Mouse (Mus musculus) gastrocnemius, postnatal 36 days (tissue): ENCODE measurements around the gene Chad. TPM values are rescaled to one million over a fixed set of nuclear protein-coding genes. Genes with fewer than 3 reads are reported as not detected.
A peak's percentile ranks its signal among the peaks of the same experiment; 100 is the strongest.

Experiments
- DNase-seq, 2 experiments: peaks; one replicate each; pipeline ENCODE4 v3.0.0; 2022
- intact Hi-C: fragments of 180-260 bp; cut with DNase I; formaldehyde crosslinking; loops from one replicate; pipeline ENCODE4 v1.15.1; 2025
- total RNA-seq, 2 experiments: library from RNA; stranded (reverse); gene quantifications; 2 replicates each; pipeline ENCODE4 v1.2.3; 2021

Chad gene
- total RNA-seq, 2 experiments from 2014 or later, result 14.7 to 16.3 TPM

- DNase-seq, result no peak
- intact Hi-C loops, result no loop called here
These were observed 1.5 kb upstream of the Chad start for GRCm38 (mm10) chr11:94563383-94563782.

GRCm38 (mm10) chr11:94563821-94564220, 1.0 kb upstream of the Chad start:
- intact Hi-C loops, result no loop called here
- DNase-seq, result no peak

GRCm38 (mm10) chr11:94565151-94565479, 268 bp downstream of the Chad start:
- DNase-seq, result no peak
- intact Hi-C loops, result no loop called here

- intact Hi-C loops, result no loop called here
- no peak for DNase-seq
These were observed 1.7 kb downstream of the Chad start for GRCm38 (mm10) chr11:94566534-94566933.

GRCm38 (mm10) chr11:94567326-94567725, 2.5 kb downstream of the Chad start:
- intact Hi-C loops, result no loop called here
- DNase-seq, result no peak

- intact Hi-C loops, result no loop called here
- no peak for DNase-seq
These were observed 5.8 kb downstream of the Chad start for GRCm38 (mm10) chr11:94570612-94571011.

- intact Hi-C loops, result no loop called here
- DNase-seq, result no peak
These were observed 7.0 kb downstream of the Chad start for GRCm38 (mm10) chr11:94571850-94572249.

- DNase-seq, result no peak
- intact Hi-C loops, result no loop called here
These were observed 9.7 kb downstream of the Chad start for GRCm38 (mm10) chr11:94574560-94574959.

- intact Hi-C loops, result no loop called here
- DNase-seq, result no peak
These were observed 10.2 kb downstream of the Chad start for GRCm38 (mm10) chr11:94575036-94575435.

GRCm38 (mm10) chr11:94576361-94576760, 11.5 kb downstream of the Chad start:
- intact Hi-C loops, result no loop called here
- no peak for DNase-seq

- no peak for DNase-seq
- intact Hi-C loops, result no loop called here
These were observed 15.4 kb downstream of the Chad start for GRCm38 (mm10) chr11:94580111-94580740.

GRCm38 (mm10) chr11:94585091-94585490, 20.2 kb downstream of the Chad start:
- intact Hi-C loops, result no loop called here
- no peak for DNase-seq

GRCm38 (mm10) chr11:94587511-94587910, 22.7 kb downstream of the Chad start:
- intact Hi-C loops, result no loop called here
- DNase-seq, result no peak

GRCm38 (mm10) chr11:94596311-94596852, 31.5 kb downstream of the Chad start:
- intact Hi-C loops, result no loop called here
- no peak for DNase-seq

GRCm38 (mm10) chr11:94597319-94597718, 32.5 kb downstream of the Chad start:
- intact Hi-C loops, result no loop called here
- no peak for DNase-seq

GRCm38 (mm10) chr11:94598437-94599120, 33.7 kb downstream of the Chad start:
- intact Hi-C loops, result no loop called here

GRCm38 (mm10) chr11:94600447-94600846, 35.6 kb downstream of the Chad start:
- DNase-seq, result no peak
- intact Hi-C loops, result no loop called here

More at GRCm38 (mm10) chr11:94598437-94599120, 33.7 kb downstream of the Chad start:
- no peak for DNase-seq

- peak; percentile 74 to 76 for DNase-seq
- intact Hi-C loops, result no loop called here
These were observed 36.8 kb downstream of the Chad start, which contains the start of gene Acsf2 for GRCm38 (mm10) chr11:94601321-94602281. Gene Acsf2 (minus strand): TSS chr11:94601871.

GRCm38 (mm10) chr11:94602356-94602955, 37.6 kb downstream of the Chad start:
- intact Hi-C loops, result no loop called here
- DNase-seq, result no peak
